Mouse (Mus musculus): ENCODE measurements at regions not wholly inside any gene's neighbourhood (a gene's known extent, or its start where the extent isn't known, plus 50 kb on each side); places are given as distances from the start of the nearest gene placed in this dataset.

GRCm38 (mm10) chr14:105804761-105805160 is 91.9 kb downstream of the Spry2 start:
- TF ChIP-seq GATA1 (IDR thresholded peaks at IDR 0.05; ENCODE audit: borderline replicate concordance, low read length) (no peak), CTCF (IDR thresholded peaks at IDR 0.05; ENCODE audit: low read depth, low read length) (no peak), TAL1 (conservative IDR thresholded peaks at IDR 0.05; ENCODE audit: low read depth, low read length) (no peak)
